Mouse (Mus musculus) megakaryocyte, embryonic 14.5 days (primary cell): ENCODE measurements around the gene Tas2r130.

Experiments
- FLI1 ChIP-seq: IDR thresholded peaks from 2 replicates; pipeline ENCODE4 v1.6.1; 2012; ENCODE audit warnings: low read length, inconsistent platforms, mixed read lengths
- GATA1 ChIP-seq: IDR thresholded peaks from 3 replicates; pipeline ENCODE4 v1.6.1; 2012; ENCODE audit warnings: mixed read lengths, low read length, inconsistent platforms, borderline replicate concordance

GRCm38 (mm10) chr6:131660049-131660448 lies 29.3 kb upstream of the Tas2r130 start, which contains the start of gene Tas2r107:
- no peak for TF ChIP-seq FLI1
- no peak for TF ChIP-seq GATA1
